Mouse (Mus musculus): ENCODE data around the gene Sema3g. TPM values are rescaled to one million over a fixed set of nuclear protein-coding genes. Genes with fewer than 3 reads are reported as not detected.

The Sema3g gene
- 1 to 10 TPM; 5.2 to 5.7 TPM for total RNA-seq (2021)
- long read RNA-seq = 0 reads

GRCm38 (mm10) chr14:31217666-31218065, at the start of gene Sema3g:
TSS of gene Sema3g (plus strand) at chr14:31217860.
- DNase-seq (ENCODE audit: low spot score in 2 of 2) = no peak

DNA sequence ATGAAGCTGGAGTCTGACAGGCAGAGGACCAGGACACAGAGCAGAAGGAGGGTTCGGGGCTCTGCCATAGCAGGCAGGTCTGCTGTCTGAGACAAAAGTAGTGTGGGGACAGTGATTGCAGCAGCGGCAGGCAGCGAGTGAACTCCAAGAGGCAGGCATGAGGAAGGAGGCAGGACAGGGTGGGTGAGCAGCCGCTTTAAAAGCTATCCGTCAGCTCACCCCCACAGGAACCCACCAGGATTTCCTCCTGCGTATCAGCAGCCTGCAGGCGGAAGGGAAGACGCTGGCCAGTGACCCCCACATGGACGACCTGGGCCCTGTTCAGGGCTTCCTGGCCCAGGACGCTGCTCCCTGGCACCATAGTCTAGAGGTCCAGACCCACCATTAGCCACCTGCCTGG, 49.2 kb upstream of the Sema3g start, which contains the start of gene Stab1:
Gene Stab1 (minus strand): TSS at position 217 of the 400 bp plus-strand sequence.
- DNase-seq (ENCODE audit: low spot score in 2 of 2) = no peak

DNA sequence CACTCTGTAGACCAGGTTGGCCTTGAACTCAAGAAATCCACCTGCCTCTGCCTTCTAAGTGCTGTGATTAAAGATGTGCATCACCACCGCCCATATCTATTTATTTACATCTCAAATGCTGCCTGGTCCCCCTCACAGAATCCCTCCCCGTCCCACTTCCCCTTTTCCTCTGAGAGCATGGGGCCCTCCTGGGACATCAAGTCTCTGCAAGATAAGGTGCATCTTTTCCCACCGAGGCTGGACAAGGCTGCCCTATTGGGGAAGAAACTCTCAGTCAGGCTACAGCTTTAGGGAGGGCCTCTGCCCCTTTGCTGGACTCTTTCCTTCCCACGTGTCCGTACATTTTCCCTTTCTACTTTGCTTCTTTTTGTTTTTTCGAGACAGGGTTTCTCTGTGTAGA, 48.2 kb upstream of the Sema3g start:
- DNase-seq (ENCODE audit: low spot score in 2 of 2) = no peak

- DNase-seq (ENCODE audit: low spot score in 2 of 2) = no peak
Observed at GRCm38 (mm10) chr14:31170963-31171362, 46.7 kb upstream of the Sema3g start.

DNA sequence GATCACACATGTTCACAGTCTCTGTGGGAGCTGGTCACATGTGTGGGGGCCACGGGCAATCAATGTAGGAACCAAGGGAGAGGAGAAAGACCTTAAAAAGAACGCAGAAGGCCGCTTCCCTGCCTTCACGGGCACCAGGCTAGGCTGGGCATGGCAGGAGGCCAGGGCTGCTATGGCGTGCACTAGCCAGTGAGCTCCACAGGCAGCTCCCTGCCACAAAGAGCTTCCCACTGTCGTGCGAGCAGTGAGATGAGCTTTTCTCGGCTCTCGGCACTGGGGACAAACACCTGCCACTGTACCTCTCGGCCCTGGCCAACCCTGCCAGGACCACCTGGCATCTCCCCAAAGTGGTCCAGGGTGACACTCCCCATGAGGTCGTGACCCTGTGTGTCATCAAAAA, 46.3 kb upstream of the Sema3g start:
- DNase-seq (ENCODE audit: low spot score in 2 of 2) = no peak

- no peak for DNase-seq (ENCODE audit: low spot score in 2 of 2)
Observed at GRCm38 (mm10) chr14:31171821-31172220, 45.8 kb upstream of the Sema3g start.

- no peak for DNase-seq (ENCODE audit: low spot score in 2 of 2)
Observed at GRCm38 (mm10) chr14:31172781-31173455, 44.7 kb upstream of the Sema3g start.

DNA sequence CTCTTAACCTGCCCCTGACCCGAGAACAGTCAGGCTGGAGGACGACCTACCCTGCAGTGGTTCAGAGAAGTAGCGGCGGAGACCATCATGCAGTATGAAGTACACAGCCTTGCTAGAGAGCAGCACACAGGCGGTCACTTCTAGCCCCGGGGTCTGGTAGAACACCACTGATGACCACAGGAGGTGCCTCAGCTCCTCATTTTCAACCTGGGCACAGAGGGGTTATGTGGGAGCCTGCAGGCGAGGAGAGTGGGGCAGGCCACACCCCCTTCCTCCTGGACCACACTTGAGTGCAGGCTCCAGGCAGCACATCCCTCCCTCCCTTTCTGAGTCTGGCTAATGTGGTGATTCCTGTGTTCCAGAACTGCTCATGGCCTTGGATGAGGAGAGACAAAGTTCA, 44.1 kb upstream of the Sema3g start:
- DNase-seq (ENCODE audit: low spot score in 2 of 2) = no peak

DNA sequence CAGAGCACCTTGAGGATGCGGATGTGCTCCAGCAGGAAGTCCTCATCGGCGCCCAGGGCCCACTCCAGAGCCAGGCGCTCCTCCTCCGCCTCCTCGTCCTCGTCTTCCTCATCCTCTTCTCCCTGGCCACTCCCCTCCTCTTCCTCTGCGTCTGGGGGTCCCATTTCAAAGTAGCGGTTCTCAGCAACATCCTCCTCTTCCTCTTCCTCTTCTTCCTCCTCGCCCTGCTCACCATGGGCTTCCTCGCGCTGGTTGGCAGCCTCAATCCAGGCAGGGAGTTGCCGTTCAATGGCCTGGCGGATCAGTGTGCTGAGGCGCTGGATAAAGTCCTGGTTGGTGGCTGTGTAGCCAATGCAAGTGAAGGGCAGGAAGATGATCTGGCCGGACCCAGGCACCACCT, 40.4 kb upstream of the Sema3g start:
- no peak for DNase-seq (ENCODE audit: low spot score in 2 of 2)

GRCm38 (mm10) chr14:31177715-31178114, 39.9 kb upstream of the Sema3g start:
- DNase-seq (ENCODE audit: low spot score in 2 of 2) = no peak

- DNase-seq (ENCODE audit: low spot score in 2 of 2) = no peak
Observed at GRCm38 (mm10) chr14:31179677-31180365, 37.8 kb upstream of the Sema3g start.

- DNase-seq (ENCODE audit: low spot score in 2 of 2) = no peak
Observed at GRCm38 (mm10) chr14:31181512-31181911, 36.1 kb upstream of the Sema3g start.

- no peak for DNase-seq (ENCODE audit: low spot score in 2 of 2)
Observed at GRCm38 (mm10) chr14:31182786-31183290, 34.8 kb upstream of the Sema3g start.

DNA sequence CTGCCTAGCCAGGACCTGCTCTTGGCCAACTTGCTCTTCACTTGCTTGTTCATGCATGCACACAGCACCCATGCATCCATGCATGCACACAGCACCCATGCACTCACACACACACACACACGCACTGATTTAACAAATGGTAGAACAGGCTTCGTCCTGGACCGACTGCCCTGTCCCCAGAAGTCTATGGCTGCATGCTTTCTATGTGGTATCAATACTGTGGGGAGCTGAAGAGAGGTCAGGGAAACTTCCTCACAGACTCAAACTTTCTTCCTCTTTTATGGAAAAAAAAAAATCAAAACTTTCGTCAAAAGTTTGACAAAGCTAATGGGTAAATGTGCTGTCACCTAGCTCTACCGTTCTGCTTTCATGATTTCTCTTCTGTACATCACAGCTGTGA, 34.1 kb upstream of the Sema3g start:
- no peak for DNase-seq (ENCODE audit: low spot score in 2 of 2)

DNA sequence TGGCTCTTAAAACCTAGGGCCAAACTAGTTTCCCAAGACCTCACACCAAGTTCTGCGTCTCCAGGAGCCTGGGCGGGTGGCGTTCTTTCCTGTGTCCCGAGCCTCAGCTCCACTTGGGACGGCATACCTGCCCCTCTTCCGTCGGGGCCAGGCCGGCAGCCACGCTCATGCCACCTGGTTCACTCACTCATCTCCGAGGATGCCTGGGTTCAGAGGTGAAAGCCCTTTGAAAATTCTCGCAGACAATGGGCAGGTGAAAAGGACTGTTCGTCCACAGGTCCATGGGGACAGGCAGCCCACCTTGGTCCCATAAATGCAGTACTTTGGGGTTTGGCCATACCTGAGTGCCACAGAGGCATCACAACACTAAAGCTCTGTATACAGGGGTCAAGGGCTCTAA, 33.5 kb upstream of the Sema3g start:
- DNase-seq (ENCODE audit: low spot score in 2 of 2) = no peak

GRCm38 (mm10) chr14:31186656-31187055, 31.0 kb upstream of the Sema3g start:
- DNase-seq (ENCODE audit: low spot score in 2 of 2) = no peak

DNA sequence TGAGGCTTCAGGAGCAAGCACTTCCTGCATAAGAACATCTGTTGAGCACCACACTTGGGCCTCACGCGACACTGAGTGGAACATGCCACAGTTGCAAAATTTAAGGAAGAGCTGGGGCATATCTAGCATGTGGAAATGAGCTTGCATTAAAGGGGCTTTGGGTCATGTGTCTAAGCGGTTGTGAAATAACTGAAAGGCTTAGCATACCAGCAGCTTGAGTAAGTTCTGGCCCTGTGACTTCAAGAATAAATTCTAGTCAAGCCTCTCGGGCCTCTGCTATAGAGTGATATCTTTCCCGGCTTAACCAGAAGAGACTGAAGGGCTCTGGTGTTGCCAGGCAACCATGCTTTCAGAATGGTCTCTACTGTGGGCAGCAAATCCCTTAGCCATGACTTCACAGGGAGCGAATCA, 28.9 kb upstream of the Sema3g start:
- DNase-seq (ENCODE audit: low spot score in 2 of 2) = no peak

DNA sequence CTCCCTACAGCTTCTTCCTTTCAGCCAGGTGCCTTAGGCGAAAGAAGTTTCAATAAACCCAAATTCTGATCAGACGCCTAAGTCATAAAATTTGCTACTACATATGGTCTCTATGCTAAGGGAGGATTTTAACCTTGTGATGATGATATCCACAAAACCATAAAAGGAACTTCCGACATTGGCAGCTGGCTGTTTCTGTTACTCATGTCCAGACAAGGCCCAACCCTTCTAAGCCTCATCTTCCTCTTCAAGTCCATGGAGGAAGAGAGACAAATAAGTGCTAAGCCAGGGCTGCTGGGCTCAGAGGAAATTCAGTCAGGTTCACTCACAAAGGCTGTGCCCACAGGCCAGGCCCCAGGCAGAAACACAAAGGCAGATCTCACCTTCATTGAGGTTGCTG, 28.3 kb upstream of the Sema3g start:
- no peak for DNase-seq (ENCODE audit: low spot score in 2 of 2)

- DNase-seq (ENCODE audit: low spot score in 2 of 2) = no peak
Observed at GRCm38 (mm10) chr14:31191936-31192335, 25.7 kb upstream of the Sema3g start.

DNA sequence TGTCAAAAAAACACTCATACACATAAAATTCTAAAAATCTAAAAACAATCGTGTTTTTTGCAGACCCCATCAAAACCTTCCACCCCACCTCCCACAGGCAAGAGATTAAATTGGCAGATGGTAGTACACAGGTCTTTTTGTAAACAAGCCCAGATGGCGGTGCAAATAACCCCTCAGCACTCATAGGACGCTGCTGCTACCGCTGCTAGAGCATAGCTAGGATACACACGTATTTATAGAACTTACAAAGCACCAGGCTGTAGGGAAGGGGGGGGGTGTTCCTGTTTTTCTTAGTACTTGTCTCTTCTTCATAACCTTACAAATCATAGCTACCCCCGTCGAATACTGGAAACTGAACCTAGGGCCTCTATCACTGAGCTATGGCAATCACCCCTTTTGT, 23.9 kb upstream of the Sema3g start:
- DNase-seq (ENCODE audit: low spot score in 2 of 2) = peak in 1 of 2 experiments; percentile 60

GRCm38 (mm10) chr14:31194441-31194840, 23.2 kb upstream of the Sema3g start:
- DNase-seq (ENCODE audit: low spot score in 2 of 2) = no peak

DNA sequence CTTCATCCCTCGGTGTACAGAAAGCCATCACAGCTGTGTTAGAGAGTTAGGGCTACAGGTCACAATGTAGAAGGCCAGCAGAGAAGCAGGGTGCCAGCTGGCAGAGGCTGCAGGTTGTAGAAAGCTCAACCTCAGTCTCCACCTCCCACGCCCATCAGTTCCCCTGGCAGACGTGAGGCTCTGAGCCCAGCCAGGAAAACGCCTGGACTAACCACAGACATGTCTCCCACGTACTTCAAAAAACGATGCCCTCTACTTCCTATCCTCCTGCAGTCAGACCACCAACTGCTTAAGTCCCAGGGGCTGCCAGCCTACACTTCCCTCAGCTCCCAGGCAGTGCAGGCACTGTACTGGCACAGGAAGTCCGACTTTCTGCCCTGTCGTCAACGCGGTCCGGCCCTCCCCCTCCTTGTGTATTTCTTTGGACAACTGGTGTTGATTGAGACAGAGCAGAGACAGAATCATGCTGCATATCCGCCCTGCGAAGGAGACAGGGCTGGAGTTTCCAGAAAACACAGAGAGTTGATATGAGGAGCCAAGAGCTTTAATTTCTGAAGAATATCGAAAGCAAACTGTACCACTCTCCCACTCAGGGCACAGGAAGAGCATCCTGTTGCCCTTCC, 22.7 kb upstream of the Sema3g start:
- DNase-seq (ENCODE audit: low spot score in 2 of 2) = no peak

All from layer of hippocampus, adult 18-20 months (tissue).